Mouse (Mus musculus): ENCODE data around the gene Shisa7. TPM values are rescaled to one million over a fixed set of nuclear protein-coding genes. Genes with fewer than 3 reads are reported as not detected.

Gene Shisa7
- polyA plus RNA-seq, 1 experiment from 2014 or later = not detected

DNA sequence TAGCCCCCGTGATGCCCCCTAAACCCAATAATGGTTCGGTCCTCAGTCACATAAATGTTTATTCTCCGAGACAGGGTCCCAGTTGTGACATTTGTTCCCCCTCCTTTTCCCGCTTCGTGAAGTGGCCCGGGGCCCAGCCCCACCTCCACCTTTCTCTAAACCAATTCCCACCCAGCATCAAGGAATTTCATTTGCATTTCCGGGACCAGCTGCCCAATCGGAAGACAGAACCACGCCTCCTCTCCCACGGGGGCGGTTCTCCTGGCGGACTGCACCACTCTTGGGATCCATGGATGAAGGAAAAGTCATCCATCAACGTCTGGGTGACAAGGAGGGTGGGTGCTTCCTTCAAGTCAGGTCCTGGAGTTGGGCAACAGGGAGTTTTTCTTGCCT is 417 bp upstream of the Shisa7 start:
- 4% methylated on average over 13 of the region's 13 CpGs for WGBS (ENCODE audit: insufficient replicate concordance)
- Histone ChIP-seq H3K9me3 (replicated peaks) (0 out of 2 replicates have a peak, but pooled peaks cover 5% of the 10 kb centered on the region), H3K27me3 (peaks cover 91% of the 10 kb centered on the region), H3K4me3 (replicated peaks) (peak overlapping the region; percentile 19; the same call in 1 of the 2 replicates), H3K9ac (no peak overlapping the region), H3K4me1 (replicated peaks) (peaks cover 8% of the 10 kb centered on the region; the same call in 1 of the 2 replicates), H3K36me3 (no peaks in the 10 kb centered on the region), H3K27ac (no peak overlapping the region), H3K4me2 (peak overlapping the region; percentile 38)
- DNase-seq = no peak
- no peak for ATAC-seq (ENCODE audit: low read depth)

DNA sequence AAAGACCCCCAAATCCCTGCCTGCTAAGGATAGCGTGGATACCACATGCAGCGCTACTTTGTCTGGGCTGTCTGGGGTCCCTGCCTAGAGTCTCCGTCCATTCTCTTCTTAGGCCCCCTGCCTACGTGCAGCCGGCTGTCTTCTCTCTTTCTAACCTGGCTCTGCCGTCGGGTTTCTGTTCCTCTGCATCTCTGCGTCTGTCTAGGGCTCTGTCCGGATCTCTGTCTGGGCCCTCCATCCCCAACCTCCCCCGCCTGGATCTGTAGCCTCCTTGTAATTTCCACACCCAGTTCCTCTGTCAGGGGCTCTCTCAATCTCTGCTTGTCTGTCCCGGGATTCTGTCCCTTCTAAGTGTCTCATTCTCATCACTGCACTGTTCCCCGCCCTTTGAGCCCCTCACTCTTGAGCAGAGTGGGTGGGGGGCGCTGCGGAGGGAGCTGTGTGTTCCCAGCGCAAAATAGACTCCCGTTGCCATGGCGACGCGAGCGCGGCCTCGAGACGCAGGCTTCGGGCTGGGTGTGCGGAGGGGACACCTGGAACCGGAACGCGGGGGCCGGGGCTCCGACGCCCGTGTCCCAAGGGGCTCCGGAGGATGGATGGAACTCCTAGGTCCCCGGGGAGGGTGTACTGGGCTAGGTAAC is 772 bp downstream of the Shisa7 start:
- Histone ChIP-seq H3K4me3 (replicated peaks) (no peak overlapping the region), H3K27me3 (peaks cover 94% of the 10 kb centered on the region)

DNA sequence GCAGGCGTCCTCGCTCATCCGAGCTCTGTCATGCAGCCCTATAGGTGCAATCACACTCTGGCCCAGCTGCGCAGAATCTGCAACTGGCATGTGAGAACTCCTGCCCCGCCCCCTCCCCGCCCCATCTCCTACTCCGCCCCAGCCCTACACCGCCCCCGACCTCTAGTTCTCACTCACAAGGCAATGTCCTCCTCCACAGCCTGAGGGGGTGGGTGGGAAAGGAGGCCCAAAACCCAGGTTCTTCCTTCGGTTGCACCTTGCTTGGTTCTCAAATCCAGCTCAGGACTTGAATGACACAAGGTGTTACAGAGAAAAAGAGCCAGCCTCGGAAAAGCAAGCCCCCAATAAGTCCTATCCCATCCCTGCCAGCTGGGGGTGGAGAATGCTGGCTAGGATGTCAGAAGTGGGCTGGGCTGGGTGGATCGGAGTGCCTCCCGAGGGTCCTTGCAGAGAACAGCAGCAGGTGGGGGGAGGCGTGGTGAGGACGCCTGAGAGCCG is 1.8 kb downstream of the Shisa7 start:
- H3K4me1 ChIP-seq (replicated peaks) = peaks cover 8% of the 10 kb centered on the region; the same call in 1 of the 2 replicates
- ATAC-seq (ENCODE audit: low read depth) (peak; percentile 65), DNase-seq (no peak)
- H3K9ac ChIP-seq = no peak overlapping the region
- H3K27ac ChIP-seq = no peak overlapping the region
- H3K27me3 ChIP-seq = peaks cover 97% of the 10 kb centered on the region
- H3K9me3 ChIP-seq (replicated peaks) = 0 out of 2 replicates have a peak, but pooled peaks cover 5% of the 10 kb centered on the region
- no peak overlapping the region for H3K4me2 ChIP-seq
- H3K4me3 ChIP-seq (replicated peaks) = no peak overlapping the region
- WGBS (ENCODE audit: insufficient replicate concordance) = 4% methylated on average over 16 of the region's 16 CpGs
- no peaks in the 10 kb centered on the region for H3K36me3 ChIP-seq

More for the DNA sequence above, 772 bp downstream of the Shisa7 start:
- H3K4me1 ChIP-seq (replicated peaks) = peaks cover 8% of the 10 kb centered on the region; the same call in 1 of the 2 replicates
- ATAC-seq (ENCODE audit: low read depth) (no peak), DNase-seq (no peak)
- H3K9me3 ChIP-seq (replicated peaks) = 0 out of 2 replicates have a peak, but pooled peaks cover 5% of the 10 kb centered on the region
- H3K4me2 ChIP-seq = peak overlapping the region; percentile 38; the same call in 1 of the 2 replicates
- no peak overlapping the region for H3K9ac ChIP-seq
- WGBS (ENCODE audit: insufficient replicate concordance) = 4% methylated on average over 34 of the region's 34 CpGs
- no peaks in the 10 kb centered on the region for H3K36me3 ChIP-seq
- H3K27ac ChIP-seq = no peak overlapping the region

DNA sequence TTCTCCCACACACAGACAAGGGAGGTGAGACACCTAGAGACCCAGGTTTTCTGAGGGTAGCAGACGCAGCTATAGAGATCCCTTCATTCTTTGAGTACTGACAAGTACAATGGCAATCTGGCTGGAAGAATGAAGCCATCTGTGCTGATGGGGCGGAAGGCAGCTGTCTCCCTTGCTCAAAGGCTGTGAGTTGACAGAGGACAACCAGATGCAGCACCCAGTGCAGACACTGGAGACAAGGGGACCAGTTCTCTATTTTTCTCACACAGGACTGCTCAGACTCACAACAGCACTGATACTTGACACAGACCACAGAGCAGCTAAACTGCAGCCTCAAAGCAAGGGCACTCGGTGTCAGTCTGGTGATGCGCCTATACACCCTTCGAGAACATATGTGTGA is 2.4 kb downstream of the Shisa7 start:
- H3K36me3 ChIP-seq = no peaks in the 10 kb centered on the region
- no peak overlapping the region for H3K9ac ChIP-seq
- ATAC-seq (ENCODE audit: low read depth) (no peak), DNase-seq (no peak)
- no peak overlapping the region for H3K27ac ChIP-seq
- 46% methylated on average over 5 of the region's 5 CpGs for WGBS (ENCODE audit: insufficient replicate concordance)
- 0 out of 2 replicates have a peak, but pooled peaks cover 4% of the 10 kb centered on the region for H3K9me3 ChIP-seq (replicated peaks)
- no peak overlapping the region for H3K4me3 ChIP-seq (replicated peaks)
- H3K27me3 ChIP-seq = peaks cover 97% of the 10 kb centered on the region
- H3K4me1 ChIP-seq (replicated peaks) = peaks cover 8% of the 10 kb centered on the region; the same call in 1 of the 2 replicates
- H3K4me2 ChIP-seq = no peak overlapping the region

DNA sequence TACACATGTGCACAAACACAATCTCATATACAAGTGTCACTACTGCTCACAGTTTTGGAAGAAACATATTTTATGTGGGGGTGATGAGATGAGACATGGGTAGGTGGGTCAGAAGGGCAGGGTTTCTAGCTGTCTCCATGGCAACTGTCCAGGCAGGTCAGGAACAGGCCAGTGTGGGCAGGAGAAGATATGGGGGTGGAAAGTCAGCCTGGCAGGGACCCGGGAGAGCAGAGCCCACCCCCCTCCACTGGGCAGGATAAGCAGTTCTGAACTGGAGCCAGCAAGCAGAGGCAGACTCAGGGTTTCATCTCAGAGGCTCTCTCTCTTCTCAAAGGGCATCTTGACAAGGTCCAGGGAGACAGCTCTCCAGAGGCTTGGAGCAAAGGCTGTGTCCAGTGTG is 6.9 kb downstream of the Shisa7 start:
- Histone ChIP-seq H3K27me3 (peaks cover 91% of the 10 kb centered on the region), H3K9ac (no peak overlapping the region), H3K4me3 (replicated peaks) (no peak overlapping the region), H3K27ac (no peak overlapping the region), H3K4me1 (replicated peaks) (peaks cover 6% of the 10 kb centered on the region), H3K36me3 (no peaks in the 10 kb centered on the region), H3K9me3 (replicated peaks) (no peaks in the 10 kb centered on the region), H3K4me2 (no peak overlapping the region)
- 22% methylated on average over 1 of the region's 1 CpGs for WGBS (ENCODE audit: insufficient replicate concordance)
- ATAC-seq (ENCODE audit: low read depth) (no peak), DNase-seq (no peak)

DNA sequence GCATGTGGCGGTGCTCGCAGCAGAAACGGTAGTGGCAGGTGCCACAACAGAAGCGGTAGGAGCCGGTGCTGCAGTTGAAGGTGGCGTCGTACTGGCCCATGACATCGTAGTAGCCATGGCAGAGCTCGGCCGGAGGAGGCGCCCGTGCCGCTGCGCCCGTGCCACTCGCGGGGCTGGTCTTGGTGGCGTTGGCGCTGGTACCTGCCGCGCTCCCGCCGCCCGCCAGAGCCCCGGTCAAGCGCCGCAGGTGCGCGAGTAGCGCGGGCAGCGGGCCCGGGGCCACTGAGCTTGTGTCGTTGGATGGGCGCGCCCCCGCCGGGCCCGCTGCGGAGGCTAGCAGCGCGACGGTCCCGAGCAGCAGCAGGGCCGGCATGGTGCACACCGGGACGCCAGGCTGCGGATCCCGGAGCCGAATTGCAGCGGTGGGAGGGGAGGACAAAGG is 8.1 kb downstream of the Shisa7 start:
- H3K27me3 ChIP-seq = peaks cover 88% of the 10 kb centered on the region
- no peaks in the 10 kb centered on the region for H3K36me3 ChIP-seq
- DNase-seq = no peak
- peak overlapping the region; percentile 36 for H3K4me3 ChIP-seq (replicated peaks)
- H3K27ac ChIP-seq = no peak overlapping the region
- H3K4me1 ChIP-seq (replicated peaks) = peaks cover 6% of the 10 kb centered on the region
- ATAC-seq (ENCODE audit: low read depth) = no peak; the same call in 1 of the 2 replicates
- no peak overlapping the region for H3K9ac ChIP-seq
- H3K4me2 ChIP-seq = peak overlapping the region; percentile 53
- H3K9me3 ChIP-seq (replicated peaks) = no peaks in the 10 kb centered on the region
- 2% methylated on average over 51 of the region's 51 CpGs for WGBS (ENCODE audit: insufficient replicate concordance)

DNA sequence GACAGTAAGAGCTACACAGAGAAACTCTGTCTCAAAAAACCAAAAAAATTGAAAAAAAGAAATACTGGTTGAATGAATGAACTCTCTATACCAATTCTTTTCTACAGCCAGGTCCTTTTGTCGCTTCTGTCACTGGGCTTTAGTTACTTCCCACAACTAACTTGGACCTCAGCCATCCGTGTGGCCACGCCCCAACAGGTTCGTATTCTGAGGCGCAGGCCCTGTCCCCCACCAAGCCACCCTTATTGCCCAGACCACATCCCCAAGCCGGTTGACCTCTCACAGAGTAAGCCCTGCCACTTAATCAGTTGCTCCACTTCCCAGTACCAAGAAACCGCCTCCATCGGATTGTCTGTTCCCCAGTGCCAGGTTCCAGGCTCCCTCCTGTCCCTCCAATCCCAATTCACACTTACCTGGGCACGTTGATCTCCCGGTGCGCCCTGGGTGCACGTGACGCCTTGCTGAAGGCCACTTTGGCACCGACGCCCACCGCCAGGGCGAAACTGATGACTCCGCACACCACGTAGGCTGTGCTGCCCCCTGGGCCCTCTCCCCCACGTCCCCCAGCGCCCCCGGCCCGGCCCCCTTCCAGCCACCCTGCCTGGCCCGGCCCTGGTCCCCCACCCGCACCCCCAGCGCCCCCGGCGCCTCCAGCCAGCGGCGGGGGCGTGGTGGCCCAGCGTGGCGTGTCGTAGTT is 8.7 kb downstream of the Shisa7 start:
- Histone ChIP-seq H3K4me3 (replicated peaks) (peak overlapping the region; percentile 36), H3K4me1 (replicated peaks) (peaks cover 6% of the 10 kb centered on the region), H3K27me3 (peaks cover 88% of the 10 kb centered on the region), H3K9me3 (replicated peaks) (no peaks in the 10 kb centered on the region), H3K9ac (no peak overlapping the region), H3K4me2 (peak overlapping the region; percentile 53), H3K27ac (no peak overlapping the region), H3K36me3 (no peaks in the 10 kb centered on the region)
- ATAC-seq (ENCODE audit: low read depth) (no peak), DNase-seq (no peak)
- 5% methylated on average over 33 of the region's 34 CpGs for WGBS (ENCODE audit: insufficient replicate concordance)

DNA sequence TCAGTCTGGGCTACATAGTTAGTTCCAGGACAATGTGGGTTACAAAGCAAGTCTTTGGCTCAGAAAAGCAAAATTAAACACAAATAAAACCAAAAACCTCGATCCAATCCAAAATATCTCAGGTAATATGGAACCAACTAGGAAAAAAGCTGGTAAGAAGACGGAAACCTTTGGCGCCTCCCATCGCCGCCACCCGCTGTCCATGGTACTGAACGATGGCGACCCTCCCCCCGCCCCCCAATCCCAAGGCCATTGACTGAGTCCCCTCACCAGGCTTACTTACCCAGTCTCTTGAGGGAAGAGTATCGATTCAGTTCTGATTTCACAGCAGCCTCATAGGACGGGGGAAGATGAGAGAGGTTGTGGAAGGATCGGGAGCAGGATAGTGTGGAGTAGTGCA is 14.0 kb downstream of the Shisa7 start:
- no peak for DNase-seq
- 7% methylated on average over 12 of the region's 12 CpGs for WGBS (ENCODE audit: insufficient replicate concordance)
- no peaks in the 10 kb centered on the region for H3K36me3 ChIP-seq
- no peak overlapping the region for H3K9ac ChIP-seq
- H3K9me3 ChIP-seq (replicated peaks) = no peaks in the 10 kb centered on the region
- no peak overlapping the region for H3K4me2 ChIP-seq
- no peak for ATAC-seq (ENCODE audit: low read depth)
- no peak overlapping the region for H3K27ac ChIP-seq
- peaks cover 55% of the 10 kb centered on the region for H3K27me3 ChIP-seq
- no peak overlapping the region for H3K4me3 ChIP-seq (replicated peaks)
- no peaks in the 10 kb centered on the region for H3K4me1 ChIP-seq (replicated peaks)

DNA sequence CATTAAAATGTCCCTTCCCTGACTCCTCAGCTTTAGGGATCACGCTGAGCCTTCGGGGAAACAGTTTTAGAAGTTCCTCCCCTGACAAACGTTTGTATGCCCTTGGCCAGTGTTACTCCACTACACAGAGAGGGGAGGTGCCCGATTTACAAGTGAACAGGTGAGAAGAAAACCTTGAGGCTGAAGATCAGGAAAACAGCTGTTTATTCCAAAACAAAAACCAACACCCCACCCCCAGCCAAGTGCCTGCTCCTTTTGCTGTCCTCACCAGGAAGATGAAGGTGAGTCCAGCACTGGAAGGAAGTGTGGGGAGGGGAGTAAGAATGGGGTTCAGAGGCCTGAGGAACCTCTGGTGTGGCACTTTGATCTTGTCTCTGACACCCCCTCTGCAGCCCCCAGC is 19.1 kb downstream of the Shisa7 start:
- no peaks in the 10 kb centered on the region for H3K4me1 ChIP-seq (replicated peaks)
- H3K4me3 ChIP-seq (replicated peaks) = no peak overlapping the region
- 31% methylated on average over 4 of the region's 4 CpGs for WGBS (ENCODE audit: insufficient replicate concordance)
- H3K27me3 ChIP-seq = peaks cover 14% of the 10 kb centered on the region
- no peak overlapping the region for H3K4me2 ChIP-seq
- DNase-seq (no peak), ATAC-seq (ENCODE audit: low read depth) (no peak)
- no peak overlapping the region for H3K27ac ChIP-seq
- no peaks in the 10 kb centered on the region for H3K9me3 ChIP-seq (replicated peaks)
- no peaks in the 10 kb centered on the region for H3K36me3 ChIP-seq
- H3K9ac ChIP-seq = no peak overlapping the region

DNA sequence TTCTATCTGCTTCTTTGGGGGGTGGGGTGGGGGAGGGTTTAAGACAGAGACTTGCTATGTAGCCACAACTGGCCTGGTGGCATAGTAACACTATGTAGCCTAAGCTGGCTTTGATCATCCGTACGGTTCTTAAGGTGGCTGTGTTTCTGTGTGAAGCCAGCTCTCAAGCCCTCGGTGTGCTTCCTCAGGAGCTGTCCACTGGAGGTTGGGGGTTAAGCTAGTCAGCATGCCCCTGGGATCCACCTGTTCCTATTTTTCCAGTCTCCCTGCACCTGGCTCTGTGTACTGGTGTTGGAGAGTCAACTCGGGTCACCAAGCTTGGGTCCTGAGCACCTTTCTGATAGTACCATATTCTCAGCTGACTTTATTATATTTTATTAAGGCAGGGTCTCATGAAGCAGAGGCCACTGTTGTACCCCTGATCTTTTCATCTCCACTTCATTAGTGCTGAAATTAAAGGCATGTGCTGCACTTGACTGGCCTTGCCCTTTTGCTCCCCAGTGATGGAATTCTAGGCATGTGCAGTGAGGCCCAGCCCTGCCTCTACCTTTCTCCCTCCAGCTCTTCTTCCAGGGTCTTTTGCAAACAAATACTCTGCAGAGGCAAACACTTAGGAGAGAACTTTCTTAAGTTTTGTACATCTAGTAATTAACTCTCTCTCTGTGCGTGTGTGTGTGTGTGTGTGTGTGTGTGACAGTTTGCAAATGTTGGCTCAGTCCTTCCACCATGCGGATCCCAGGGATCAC is 22.2 kb downstream of the Shisa7 start:
- Histone ChIP-seq H3K9ac (0 out of 2 replicates have a peak overlapping the region, but pooled peaks have one; percentile 9), H3K27me3 (no peaks in the 10 kb centered on the region; the same call in 1 of the 2 replicates), H3K27ac (0 out of 2 replicates have a peak overlapping the region, but pooled peaks have one; percentile 18), H3K9me3 (replicated peaks) (no peaks in the 10 kb centered on the region), H3K4me2 (no peak overlapping the region), H3K4me3 (replicated peaks) (no peak overlapping the region), H3K36me3 (no peaks in the 10 kb centered on the region), H3K4me1 (replicated peaks) (no peaks in the 10 kb centered on the region)
- DNase-seq = no peak
- ATAC-seq (ENCODE audit: low read depth) = no peak
- WGBS (ENCODE audit: insufficient replicate concordance) = 61% methylated on average over 6 of the region's 6 CpGs

DNA sequence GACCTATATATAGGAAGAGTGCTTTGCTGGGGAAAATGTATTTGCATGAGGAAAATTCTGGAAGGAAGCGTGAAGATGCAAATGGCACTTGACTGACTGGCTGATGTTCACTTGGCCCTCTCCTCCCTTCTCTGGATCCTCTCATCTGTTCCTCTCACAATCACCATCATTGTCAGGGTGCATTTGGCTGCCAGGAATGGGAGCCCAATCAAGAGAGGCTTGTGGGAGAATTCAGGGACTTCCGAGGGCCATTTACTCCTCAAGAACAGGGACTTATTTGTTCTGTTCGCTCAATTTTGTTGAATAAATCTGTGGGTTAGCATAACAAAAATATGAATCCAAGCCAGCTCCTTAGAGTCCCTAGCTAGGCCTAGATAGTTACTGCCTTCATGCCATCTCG is 22.8 kb downstream of the Shisa7 start:
- H3K27ac ChIP-seq = no peak overlapping the region
- no peak overlapping the region for H3K4me2 ChIP-seq
- ATAC-seq (ENCODE audit: low read depth) = no peak
- no peaks in the 10 kb centered on the region for H3K4me1 ChIP-seq (replicated peaks)
- H3K9me3 ChIP-seq (replicated peaks) = no peaks in the 10 kb centered on the region
- H3K36me3 ChIP-seq = no peaks in the 10 kb centered on the region
- no peaks in the 10 kb centered on the region; the same call in 1 of the 2 replicates for H3K27me3 ChIP-seq
- WGBS (ENCODE audit: insufficient replicate concordance) = 70% methylated on average over 4 of the region's 4 CpGs
- H3K4me3 ChIP-seq (replicated peaks) = no peak overlapping the region
- H3K9ac ChIP-seq = no peak overlapping the region
- no peak for DNase-seq
